Mouse (Mus musculus): Measurements from ENCODE around the gene Uts2r.

GRCm38 (mm10) chr11:121198622-121199021, 38.6 kb downstream of the Uts2r start:
- no peak for TF ChIP-seq CTCF (IDR thresholded peaks at IDR 0.05; ENCODE audit: borderline replicate concordance, insufficient read depth, low read depth, low read length)
- TF ChIP-seq POLR2A (IDR thresholded peaks at IDR 0.05; ENCODE audit: borderline replicate concordance, insufficient read depth, low read length): no peak
